Mouse (Mus musculus) megakaryocyte, embryonic 14.5 days (primary cell): Measurements from ENCODE around the gene Gm20662. TPM values are rescaled to one million over a fixed set of nuclear protein-coding genes. Genes with fewer than 3 reads are reported as not detected.

Experiments used
- H3K27me3 ChIP-seq: replicated peaks from 2 replicates; pipeline ENCODE3; 2012; ENCODE audit warnings: inconsistent platforms
- H3K36me3 ChIP-seq: replicated peaks from 2 replicates; pipeline ENCODE3; 2012; ENCODE audit warnings: low read length, inconsistent platforms, mixed read lengths
- H3K4me1 ChIP-seq: 2 replicates; pipeline ENCODE4 v1.6.1; 2012; ENCODE audit warnings: inconsistent platforms
- H3K4me3 ChIP-seq: replicated peaks from 2 replicates; pipeline ENCODE3; 2012; ENCODE audit warnings: moderate library complexity, mild to moderate bottlenecking, inconsistent platforms
- H3K9me3 ChIP-seq: 2 replicates; pipeline ENCODE4 v1.6.1; 2012; ENCODE audit warnings: inconsistent platforms
- FLI1 ChIP-seq: IDR thresholded peaks from 2 replicates; pipeline ENCODE4 v1.6.1; 2012; ENCODE audit warnings: low read length, inconsistent platforms, mixed read lengths
- GATA1 ChIP-seq: IDR thresholded peaks from 3 replicates; pipeline ENCODE4 v1.6.1; 2012; ENCODE audit warnings: mixed read lengths, low read length, inconsistent platforms, borderline replicate concordance
- polyA plus RNA-seq: library from polyadenylated mRNA; stranded (reverse); fragments of >175 nt; gene quantifications from 2 replicates; pipeline ENCODE4 v1.2.3, GENCODE M21; 2012; ENCODE audit warnings: low replicate concordance; ENCODE audit not compliant: insufficient read depth

The Gm20662 gene
- polyA plus RNA-seq, 1 experiment, result 3.2 TPM

GRCm38 (mm10) chr9:108065491-108066011 is 69.4 kb downstream of the Gm20662 start:
- Histone ChIP-seq H3K4me3 (no peak overlapping the region), H3K4me1 (peaks cover 64% of the 10 kb centered on the region), H3K9me3 (no peaks in the 10 kb centered on the region), H3K27me3 (no peaks in the 10 kb centered on the region), H3K36me3 (peaks cover 94% of the 10 kb centered on the region)
- TF ChIP-seq GATA1 (no peak), FLI1 (no peak)

GRCm38 (mm10) chr9:108067199-108067598 is 71.0 kb downstream of the Gm20662 start:
- Histone ChIP-seq H3K27me3 (no peaks in the 10 kb centered on the region), H3K36me3 (peaks cover 99% of the 10 kb centered on the region), H3K4me1 (peaks cover 48% of the 10 kb centered on the region), H3K4me3 (no peak overlapping the region), H3K9me3 (no peaks in the 10 kb centered on the region)
- TF ChIP-seq GATA1 (no peak), FLI1 (no peak)

- TF ChIP-seq FLI1, result no peak
- no peak for TF ChIP-seq GATA1
- Histone ChIP-seq H3K4me1 (peaks cover 48% of the 10 kb centered on the region), H3K36me3 (peaks cover 97% of the 10 kb centered on the region), H3K27me3 (no peaks in the 10 kb centered on the region), H3K9me3 (no peaks in the 10 kb centered on the region), H3K4me3 (no peak overlapping the region)
Observed at GRCm38 (mm10) chr9:108067900-108068299, 71.8 kb downstream of the Gm20662 start.

GRCm38 (mm10) chr9:108069007-108069406 is 72.9 kb downstream of the Gm20662 start:
- H3K36me3 ChIP-seq, result peaks cover 93% of the 10 kb centered on the region
- no peaks in the 10 kb centered on the region for H3K27me3 ChIP-seq
- TF ChIP-seq GATA1 (no peak), FLI1 (no peak)
- H3K9me3 ChIP-seq, result no peaks in the 10 kb centered on the region
- peaks cover 48% of the 10 kb centered on the region for H3K4me1 ChIP-seq
- no peak overlapping the region for H3K4me3 ChIP-seq

GRCm38 (mm10) chr9:108069529-108069928 is 73.4 kb downstream of the Gm20662 start:
- Histone ChIP-seq H3K4me1 (peaks cover 44% of the 10 kb centered on the region), H3K9me3 (no peaks in the 10 kb centered on the region), H3K4me3 (no peak overlapping the region), H3K27me3 (no peaks in the 10 kb centered on the region), H3K36me3 (peaks cover 89% of the 10 kb centered on the region)
- TF ChIP-seq FLI1 (no peak), GATA1 (no peak)

GRCm38 (mm10) chr9:108071801-108072200 is 75.7 kb downstream of the Gm20662 start:
- H3K27me3 ChIP-seq, result no peaks in the 10 kb centered on the region
- peaks cover 74% of the 10 kb centered on the region for H3K36me3 ChIP-seq
- TF ChIP-seq GATA1 (no peak), FLI1 (no peak)
- H3K4me3 ChIP-seq, result no peak overlapping the region
- peaks cover 35% of the 10 kb centered on the region for H3K4me1 ChIP-seq
- no peaks in the 10 kb centered on the region for H3K9me3 ChIP-seq

- no peaks in the 10 kb centered on the region for H3K27me3 ChIP-seq
- peaks cover 37% of the 10 kb centered on the region for H3K4me1 ChIP-seq
- peaks cover 73% of the 10 kb centered on the region for H3K36me3 ChIP-seq
- no peak overlapping the region for H3K4me3 ChIP-seq
- H3K9me3 ChIP-seq, result no peaks in the 10 kb centered on the region
- TF ChIP-seq GATA1 (no peak), FLI1 (no peak)
Observed at GRCm38 (mm10) chr9:108072481-108072924, 76.4 kb downstream of the Gm20662 start.

GRCm38 (mm10) chr9:108073141-108073930 is 77.2 kb downstream of the Gm20662 start:
- no peaks in the 10 kb centered on the region for H3K9me3 ChIP-seq
- no peaks in the 10 kb centered on the region for H3K27me3 ChIP-seq
- peaks cover 67% of the 10 kb centered on the region for H3K36me3 ChIP-seq
- H3K4me1 ChIP-seq, result peaks cover 37% of the 10 kb centered on the region
- TF ChIP-seq GATA1 (no peak), FLI1 (no peak)
- H3K4me3 ChIP-seq, result peak overlapping the region; percentile 78

- peaks cover 67% of the 10 kb centered on the region for H3K4me1 ChIP-seq
- H3K9me3 ChIP-seq, result no peaks in the 10 kb centered on the region
- peak within 1 kb of the TSS; percentile 97 for H3K4me3 ChIP-seq
- H3K27me3 ChIP-seq, result no peaks in the 10 kb centered on the region
- peaks cover 37% of the 10 kb centered on the region for H3K36me3 ChIP-seq
- TF ChIP-seq FLI1, result no peak
- no peak for TF ChIP-seq GATA1
Observed at GRCm38 (mm10) chr9:108080168-108080567, 84.0 kb downstream of the Gm20662 start, which contains the start of gene Mst1. Gene Mst1 (plus strand): TSS chr9:108080436.

GRCm38 (mm10) chr9:108082549-108082948 is 86.4 kb downstream of the Gm20662 start:
- TF ChIP-seq GATA1, result no peak
- no peak for TF ChIP-seq FLI1
- no peak overlapping the region for H3K4me3 ChIP-seq
- no peaks in the 10 kb centered on the region for H3K9me3 ChIP-seq
- peaks cover 60% of the 10 kb centered on the region for H3K4me1 ChIP-seq
- no peaks in the 10 kb centered on the region for H3K27me3 ChIP-seq
- H3K36me3 ChIP-seq, result peaks cover 48% of the 10 kb centered on the region
